ENCODE assay signal across 8 mouse cellular contexts in genomic region chr11:117686021-117686420, GRCm38 (mm10). TPM values are rescaled to one million over a fixed set of nuclear protein-coding genes. Genes with fewer than 3 reads are reported as not detected.
DNase-seq lines count a peak whose midpoint lies in the region; ATAC-seq lines count a peak whose summit lies in the region.

No protein-coding gene starts in this region.

- no peak for ATAC-seq in kidney, embryonic 14.5 days (ENCODE audit: low FRiP score, low TSS enrichment)
- ATAC-seq in activated CD4-positive, CD25-positive, alpha-beta regulatory T cell, adult 4 months: peak; percentile 75
- peak; percentile 79 for ATAC-seq in stomach, embryonic 15.5 days (ENCODE audit: insufficient read depth, low FRiP score, low read depth)

- H3K9me3 ChIP-seq in kidney, embryonic 14.5 days (ENCODE audit: control insufficient read depth, low read length): no peaks in the 10 kb centered on the region
- no peaks in the 10 kb centered on the region for H3K9me3 ChIP-seq in stomach, embryonic 15.5 days

- no peaks in the 10 kb centered on the region for H3K27me3 ChIP-seq in kidney, embryonic 14.5 days (ENCODE audit: control insufficient read depth, insufficient read depth, low read length)
- H3K27me3 ChIP-seq in stomach, embryonic 15.5 days (replicated peaks): no peaks in the 10 kb centered on the region

- H3K4me2 ChIP-seq in kidney, embryonic 14.5 days (replicated peaks; ENCODE audit: low read depth, low read length): no peak overlapping the region
- H3K4me2 ChIP-seq in stomach, embryonic 15.5 days: peak overlapping the region; percentile 38

- intact Hi-C loops in left cerebral cortex, postnatal 10 days (cut with DNase I): no loop called here
- intact Hi-C loops in gastrocnemius, postnatal 14 days (cut with DNase I; ENCODE audit: low total_unique reads): no loop called here

- H3K9ac ChIP-seq in kidney, embryonic 14.5 days (ENCODE audit: low read depth, low read length): no peak overlapping the region
- H3K9ac ChIP-seq in stomach, embryonic 15.5 days: no peak overlapping the region

- peak; percentile 39 for DNase-seq in kidney, adult 11 months
- peak; percentile 48 to 62 for DNase-seq in kidney, postnatal 25 days
- no peak for DNase-seq in gastrocnemius, postnatal 4 days (ENCODE audit: low spot score in 2 of 2)
- DNase-seq in left cerebral cortex, postnatal 10 days (ENCODE audit: extremely low spot score in 1 of 2, low spot score in 2 of 2): no peak
- no peak for DNase-seq in gastrocnemius, postnatal 14 days

- no peak overlapping the region for H3K4me3 ChIP-seq in kidney, embryonic 14.5 days (ENCODE audit: low read length)
- H3K4me3 ChIP-seq in stomach, embryonic 15.5 days (replicated peaks): peak overlapping the region; percentile 19

- H3K36me3 ChIP-seq in kidney, embryonic 14.5 days (ENCODE audit: control insufficient read depth, insufficient read depth, low read length): no peaks in the 10 kb centered on the region
- no peaks in the 10 kb centered on the region for H3K36me3 ChIP-seq in stomach, embryonic 15.5 days

- WGBS in kidney, embryonic 14.5 days: 60% methylated on average over 8 of the region's 8 CpGs
- WGBS in stomach, embryonic 15.5 days: 57% methylated on average over 8 of the region's 8 CpGs

- peaks cover 16% of the 10 kb centered on the region for H3K4me1 ChIP-seq in kidney, embryonic 14.5 days (ENCODE audit: control insufficient read depth, insufficient read depth, low read length)
- peaks cover 14% of the 10 kb centered on the region for H3K4me1 ChIP-seq in stomach, embryonic 15.5 days

- H3K27ac ChIP-seq in kidney, embryonic 14.5 days (ENCODE audit: low read depth, low read length): no peak overlapping the region
- peak overlapping the region; percentile 52 for H3K27ac ChIP-seq in stomach, embryonic 15.5 days

RNA-seq across cellular contexts. Expression of gene Tnrc6c, which starts 31.9 kb away (rescaled TPM):
- polyA plus RNA-seq in kidney, embryonic 14.5 days (2014; fragmentation: Nextera tagmentation; extraction: Ambion mirVana): 11.5 and 13.2 TPM in 2 replicates
- 10 to 100 TPM; 14.3 to 16.8 TPM for polyA plus RNA-seq in activated CD4-positive, CD25-positive, alpha-beta regulatory T cell, adult 4 months (2017; shearing (Covaris generic))
- polyA plus RNA-seq in stomach, embryonic 15.5 days (2015; fragmentation: Nextera tagmentation; extraction: Ambion mirVana): 11.6 and 12.2 TPM in 2 replicates
- 10 to 100 TPM; 33.0 to 34.2 TPM for total RNA-seq in gastrocnemius, postnatal 4 days (2021)
- total RNA-seq in left cerebral cortex, postnatal 10 days (2021): 10 to 100 TPM; 63.5 to 71.0 TPM
- 10 to 100 TPM; 16.5 to 18.1 TPM for total RNA-seq in gastrocnemius, postnatal 14 days (2021)

Comparison
In these comparisons a context has a peak if more than half of its experiments do, and no peak if none do; other contexts are left out.
1. DNase-seq: peak in kidney, adult 11 months (single experiment) and kidney, postnatal 25 days (2 of 2); none in gastrocnemius, postnatal 4 days (0 of 2), left cerebral cortex, postnatal 10 days (0 of 2) and gastrocnemius, postnatal 14 days (single experiment).